Mouse (Mus musculus) kidney, postnatal 0 days (tissue): ENCODE results near the gene Sv2a. TPM values are rescaled to one million over a fixed set of nuclear protein-coding genes. Genes with fewer than 3 reads are reported as not detected.
"Not testable (repeated sequence)": the region's sequence is repeated elsewhere in the genome, so short reads cannot be mapped to it uniquely, and the experiment has no call there.

ENCODE experiments used
- ATAC-seq: fragments of 200-750 bp; cut with Nextera tagmentation; replicated peaks from 2 replicates; pipeline ENCODE4 v1.8.0; 2017; ENCODE audit warnings: low read depth, moderate number of reproducible peaks, moderate TSS enrichment, moderate library complexity; ENCODE audit not compliant: low FRiP score
- DNase-seq: peaks from one replicate; pipeline ENCODE4 v3.0.0-alpha.2; 2016; ENCODE audit warnings: low spot score
- H3K27ac ChIP-seq: fragments of 300-500 bp; sonication (generic); 2 replicates; pipeline ENCODE4 v1.5.1; 2014; ENCODE audit warnings: mild to moderate bottlenecking
- H3K27me3 ChIP-seq: fragments of 300-500 bp; sonication (generic); 2 replicates; pipeline ENCODE4 v1.6.1; 2014; ENCODE audit warnings: low read length, mixed read lengths; ENCODE audit not compliant: insufficient read depth
- H3K36me3 ChIP-seq: fragments of 300-500 bp; sonication (generic); 2 replicates; pipeline ENCODE4 v1.6.1; 2014; ENCODE audit warnings: low read length, mixed read lengths; ENCODE audit not compliant: insufficient read depth
- H3K4me1 ChIP-seq: fragments of 300-500 bp; sonication (generic); replicated peaks from 2 replicates; pipeline ENCODE4 v1.6.1; 2014; ENCODE audit warnings: antibody characterized with exemption, low read length, mixed read lengths; ENCODE audit not compliant: insufficient read depth
- H3K4me2 ChIP-seq: fragments of 300-500 bp; sonication (generic); 2 replicates; pipeline ENCODE4 v1.6.1; 2014; ENCODE audit warnings: mild to moderate bottlenecking, low read length, moderate library complexity, mixed read lengths
- H3K4me3 ChIP-seq: fragments of 300-500 bp; sonication (generic); replicated peaks from 2 replicates; pipeline ENCODE4 v1.5.1; 2014; ENCODE audit warnings: low read depth, low read length
- H3K9ac ChIP-seq: fragments of 300-500 bp; sonication (generic); 2 replicates; pipeline ENCODE4 v1.6.1; 2014; ENCODE audit warnings: low read depth, low read length
- H3K9me3 ChIP-seq: fragments of 300-500 bp; sonication (generic); replicated peaks from 2 replicates; pipeline ENCODE4 v1.6.1; 2016; ENCODE audit warnings: low read length, inconsistent platforms, mixed read lengths
- CTCF ChIP-seq: IDR thresholded peaks from 2 replicates; pipeline ENCODE4 v1.5.1; 2016; ENCODE audit warnings: antibody characterized with exemption, low read depth, mild to moderate bottlenecking, moderate library complexity
- WGBS: fragments of 180-500 bp; shearing (Covaris S2); extraction: QIAGEN DNeasy Blood & Tissue Kit; methylation state at CpG from one replicate; pipeline ENCODE4 v1.1.7; 2014; 5-methylcytosine and 5-hydroxymethylcytosine counted together
- polyA plus RNA-seq: library from polyadenylated mRNA; unstranded; fragments of >200 nt; fragmentation: Nextera tagmentation; extraction: Ambion mirVana; gene quantifications from 2 replicates; pipeline ENCODE4 v1.2.1, GENCODE M21; 2015

Gene Sv2a
- polyA plus RNA-seq, 1 experiment from 2014 or later: 12.2 TPM

GRCm38 (mm10) chr3:96172197-96173178 lies 8.5 kb upstream of the Sv2a start, which contains the start of gene Sf3b4:
Gene Sf3b4, plus strand, starts transcription at chr3:96172332.
- peak within 1 kb of the TSS; percentile 99 for H3K27ac ChIP-seq
- ATAC-seq (peak; percentile 92), DNase-seq (peak; percentile 97)
- H3K4me2 ChIP-seq: peak within 1 kb of the TSS; percentile 93
- peaks cover 20% of the 10 kb centered on the region for H3K4me1 ChIP-seq
- H3K9me3 ChIP-seq: no peaks in the 10 kb centered on the region
- TF ChIP-seq CTCF: no peak
- H3K27me3 ChIP-seq: no peaks in the 10 kb centered on the region
- 1% methylated on average over 58 of the region's 58 CpGs for WGBS
- H3K36me3 ChIP-seq: peaks cover 26% of the 10 kb centered on the region
- H3K4me3 ChIP-seq: peak within 1 kb of the TSS; percentile 98
- peak within 1 kb of the TSS; percentile 81 for H3K9ac ChIP-seq

- ATAC-seq (no peak), DNase-seq (no peak)
- peaks cover 20% of the 10 kb centered on the region for H3K4me1 ChIP-seq
- TF ChIP-seq CTCF: no peak
- H3K9ac ChIP-seq: peak overlapping the region; percentile 81
- WGBS: 30% methylated on average over 7 of the region's 7 CpGs
- peak overlapping the region; percentile 98 for H3K4me3 ChIP-seq
- peak overlapping the region; percentile 93 for H3K4me2 ChIP-seq
- peak overlapping the region; percentile 99; the same call in 1 of the 2 replicates for H3K27ac ChIP-seq
- H3K36me3 ChIP-seq: peaks cover 33% of the 10 kb centered on the region
- no peaks in the 10 kb centered on the region for H3K27me3 ChIP-seq
- no peaks in the 10 kb centered on the region for H3K9me3 ChIP-seq
Observed at GRCm38 (mm10) chr3:96173185-96173584, 7.8 kb upstream of the Sv2a start.

GRCm38 (mm10) chr3:96174042-96174441 lies 6.9 kb upstream of the Sv2a start:
- 83% methylated on average over 4 of the region's 4 CpGs for WGBS
- not testable (repeated sequence) for DNase-seq, H3K9ac ChIP-seq, H3K27me3 ChIP-seq, ATAC-seq, H3K4me2 ChIP-seq, H3K4me3 ChIP-seq, H3K27ac ChIP-seq, H3K9me3 ChIP-seq
- Histone ChIP-seq H3K4me1 (peaks cover 20% of the 10 kb centered on the region), H3K36me3 (peaks cover 34% of the 10 kb centered on the region)

GRCm38 (mm10) chr3:96175251-96175650 lies 5.7 kb upstream of the Sv2a start:
- no peak for TF ChIP-seq CTCF
- no peak overlapping the region for H3K9ac ChIP-seq
- no peak overlapping the region for H3K4me3 ChIP-seq
- H3K36me3 ChIP-seq: peaks cover 34% of the 10 kb centered on the region
- peaks cover 20% of the 10 kb centered on the region for H3K4me1 ChIP-seq
- 91% methylated on average over 6 of the region's 6 CpGs for WGBS
- no peak overlapping the region for H3K27ac ChIP-seq
- DNase-seq: no peak
- no peak overlapping the region for H3K4me2 ChIP-seq
- H3K9me3 ChIP-seq: no peaks in the 10 kb centered on the region
- H3K27me3 ChIP-seq: no peaks in the 10 kb centered on the region
- no peak for ATAC-seq

GRCm38 (mm10) chr3:96178427-96178826 lies 2.5 kb upstream of the Sv2a start:
- Histone ChIP-seq H3K9ac (no peak overlapping the region), H3K4me1 (peaks cover 20% of the 10 kb centered on the region; the same call in 1 of the 2 replicates), H3K27me3 (no peaks in the 10 kb centered on the region), H3K36me3 (peaks cover 34% of the 10 kb centered on the region), H3K9me3 (no peaks in the 10 kb centered on the region), H3K4me3 (no peak overlapping the region), H3K4me2 (no peak overlapping the region), H3K27ac (no peak overlapping the region)
- ATAC-seq (no peak), DNase-seq (no peak)
- WGBS: 96% methylated on average over 4 of the region's 4 CpGs
- no peak for TF ChIP-seq CTCF

GRCm38 (mm10) chr3:96178902-96179301 lies 2.0 kb upstream of the Sv2a start:
- Histone ChIP-seq H3K9me3 (no peaks in the 10 kb centered on the region), H3K27ac (no peak overlapping the region), H3K36me3 (peaks cover 34% of the 10 kb centered on the region), H3K4me2 (no peak overlapping the region), H3K4me3 (no peak overlapping the region), H3K9ac (no peak overlapping the region), H3K4me1 (peaks cover 20% of the 10 kb centered on the region; the same call in 1 of the 2 replicates), H3K27me3 (no peaks in the 10 kb centered on the region)
- ATAC-seq (no peak), DNase-seq (no peak)
- no peak for TF ChIP-seq CTCF
- 86% methylated on average over 2 of the region's 2 CpGs for WGBS
